ENCODE assay signal across 11 mouse cellular contexts in genomic region chr4:5205328-5206208, GRCm38 (mm10).
DNase-seq lines count a peak whose midpoint lies in the region; ATAC-seq and TF ChIP-seq lines count a peak whose summit lies in the region.
"Had no signal": no experiment of that assay in that cellular context is flagged by ENCODE, and none has a peak within 500 bp of the region (broad histone marks: within the 10 kb centered on the region; RNA-seq: fewer than 3 reads in every experiment).

No protein-coding gene starts in this region.

- H3K4me2 ChIP-seq in forebrain, postnatal 0 days (ENCODE audit: low read depth): 0 out of 2 replicates have a peak overlapping the region, but pooled peaks have one; percentile 1
- no peak overlapping the region for H3K4me2 ChIP-seq in midbrain, embryonic 15.5 days
- H3K4me2 ChIP-seq: kidney, embryonic 15.5 days; limb, embryonic 15.5 days had no signal

- no peak overlapping the region for H3K4me3 ChIP-seq in left cerebral cortex, adult 2 months
- no peak overlapping the region for H3K4me3 ChIP-seq in forebrain, postnatal 0 days (ENCODE audit: low read depth, low read length)
- H3K4me3 ChIP-seq in midbrain, embryonic 15.5 days: no peak overlapping the region
- H3K4me3 ChIP-seq: kidney, embryonic 15.5 days; limb, embryonic 15.5 days had no signal

- TF ChIP-seq CTCF in left cerebral cortex, adult 2 months (IDR thresholded peaks at IDR 0.05): peak; percentile 29
- 0 out of 2 replicates have a peak, but pooled peaks have one; percentile 22 for TF ChIP-seq CTCF in forebrain, postnatal 0 days (IDR thresholded peaks at IDR 0.05; ENCODE audit: low read depth)

- no peaks in the 10 kb centered on the region for H3K36me3 ChIP-seq in forebrain, postnatal 0 days (ENCODE audit: insufficient read depth)
- H3K36me3 ChIP-seq in midbrain, embryonic 15.5 days (replicated peaks): no peaks in the 10 kb centered on the region
- H3K36me3 ChIP-seq: kidney, embryonic 15.5 days; limb, embryonic 15.5 days had no signal

- ATAC-seq in forebrain, postnatal 0 days: peak; percentile 36
- peak; percentile 70 for ATAC-seq in midbrain, embryonic 15.5 days (replicated peaks)

- intact Hi-C loops in left cerebral cortex, adult 2 months (cut with DNase I): loop anchor here (5.0 kb wide), 1 partner anchor 433 kb away; no protein-coding TSS in a partner anchor
- intact Hi-C loops in left cerebral cortex, postnatal 10 days (cut with DNase I): no loop called here

- H3K9ac ChIP-seq in forebrain, postnatal 0 days: no peak overlapping the region
- H3K9ac ChIP-seq in midbrain, embryonic 15.5 days: no peak overlapping the region
- H3K9ac ChIP-seq: kidney, embryonic 15.5 days; limb, embryonic 15.5 days had no signal

- no peaks in the 10 kb centered on the region for H3K4me1 ChIP-seq in forebrain, postnatal 0 days (ENCODE audit: insufficient read depth)
- no peaks in the 10 kb centered on the region for H3K4me1 ChIP-seq in midbrain, embryonic 15.5 days
- H3K4me1 ChIP-seq: kidney, embryonic 15.5 days; limb, embryonic 15.5 days had no signal

- H3K27me3 ChIP-seq in forebrain, postnatal 0 days (ENCODE audit: insufficient read depth, low read length): no peaks in the 10 kb centered on the region
- H3K27me3 ChIP-seq in midbrain, embryonic 15.5 days (replicated peaks): no peaks in the 10 kb centered on the region
- H3K27me3 ChIP-seq: kidney, embryonic 15.5 days; limb, embryonic 15.5 days had no signal

- DNase-seq in left cerebral cortex, adult 2 months (ENCODE audit: extremely low spot score in 1 of 2, low spot score in 2 of 2): no peak
- DNase-seq in left cerebral cortex, postnatal 10 days (ENCODE audit: extremely low spot score in 1 of 2, low spot score in 2 of 2): no peak
- DNase-seq in brain, adult 2 months (ENCODE audit: low read depth, low spot score): peak; percentile 21
- peak; percentile 39 for DNase-seq in forebrain, postnatal 0 days
- DNase-seq in heart, adult 9 months (ENCODE audit: low spot score in 2 of 2): no peak
- DNase-seq in B cell, adult 2 months: no peak
- DNase-seq: cerebellum, adult 11 months; heart, postnatal 14 days had no signal

- WGBS in forebrain, postnatal 0 days: 42% methylated on average over 7 of the region's 7 CpGs
- 56% methylated on average over 7 of the region's 7 CpGs for WGBS in midbrain, embryonic 15.5 days

- H3K9me3 ChIP-seq in forebrain, postnatal 0 days (ENCODE audit: low read length): no peaks in the 10 kb centered on the region
- no peaks in the 10 kb centered on the region for H3K9me3 ChIP-seq in midbrain, embryonic 15.5 days
- H3K9me3 ChIP-seq: kidney, embryonic 15.5 days; limb, embryonic 15.5 days had no signal

- no peak overlapping the region for H3K27ac ChIP-seq in left cerebral cortex, adult 2 months
- H3K27ac ChIP-seq in forebrain, postnatal 0 days (ENCODE audit: low read depth, low read length): peak overlapping the region; percentile 22; the same call in 1 of the 2 replicates
- H3K27ac ChIP-seq in midbrain, embryonic 15.5 days: no peak overlapping the region
- H3K27ac ChIP-seq: kidney, embryonic 15.5 days; limb, embryonic 15.5 days had no signal

Comparison
In these comparisons a context has a peak if more than half of its experiments do, and no peak if none do; other contexts are left out.
1. DNase-seq: peak in brain, adult 2 months (single experiment) and forebrain, postnatal 0 days (single experiment); none in left cerebral cortex, adult 2 months (0 of 2), left cerebral cortex, postnatal 10 days (0 of 2), heart, adult 9 months (0 of 2) and B cell, adult 2 months (0 of 2).